Mouse (Mus musculus): Measurements from ENCODE around the gene Tenm2. TPM values are rescaled to one million over a fixed set of nuclear protein-coding genes. Genes with fewer than 3 reads are reported as not detected.

Gene Tenm2
- polyA plus RNA-seq, 1 experiment from 2014 or later, result 5.5 TPM

- no peaks in the 10 kb centered on the region for H3K36me3 ChIP-seq
- 78% methylated on average over 7 of the region's 7 CpGs for WGBS
- no peak for ATAC-seq (ENCODE audit: insufficient number of reproducible peaks, low FRiP score, low TSS enrichment, low read depth)
- H3K9me3 ChIP-seq (replicated peaks), result no peaks in the 10 kb centered on the region
- H3K9ac ChIP-seq, result no peak overlapping the region
- H3K27ac ChIP-seq (replicated peaks), result no peak overlapping the region
- no peak overlapping the region for H3K4me2 ChIP-seq (replicated peaks)
- no peak overlapping the region for H3K4me3 ChIP-seq (replicated peaks)
- H3K27me3 ChIP-seq, result no peaks in the 10 kb centered on the region
- H3K4me1 ChIP-seq, result 0 out of 2 replicates have a peak, but pooled peaks cover 3% of the 10 kb centered on the region
Observed at GRCm38 (mm10) chr11:36078391-36078790, 1157.4 kb downstream of the Tenm2 start.

- Histone ChIP-seq H3K9ac (no peak overlapping the region), H3K36me3 (no peaks in the 10 kb centered on the region), H3K4me2 (replicated peaks) (no peak overlapping the region), H3K27ac (replicated peaks) (no peak overlapping the region), H3K4me1 (0 out of 2 replicates have a peak, but pooled peaks cover 3% of the 10 kb centered on the region), H3K4me3 (replicated peaks) (no peak overlapping the region), H3K27me3 (no peaks in the 10 kb centered on the region), H3K9me3 (replicated peaks) (no peaks in the 10 kb centered on the region)
- ATAC-seq (ENCODE audit: insufficient number of reproducible peaks, low FRiP score, low TSS enrichment, low read depth), result no peak
- 57% methylated on average over 8 of the region's 8 CpGs for WGBS
Observed at GRCm38 (mm10) chr11:36074015-36074567, 1161.7 kb downstream of the Tenm2 start.

- H3K27ac ChIP-seq (replicated peaks), result no peak overlapping the region
- no peak overlapping the region for H3K9ac ChIP-seq
- H3K4me1 ChIP-seq, result 0 out of 2 replicates have a peak, but pooled peaks cover 3% of the 10 kb centered on the region
- WGBS, result 59% methylated on average over 8 of the region's 8 CpGs
- no peaks in the 10 kb centered on the region for H3K36me3 ChIP-seq
- no peaks in the 10 kb centered on the region for H3K9me3 ChIP-seq (replicated peaks)
- H3K4me2 ChIP-seq (replicated peaks), result no peak overlapping the region
- H3K4me3 ChIP-seq (replicated peaks), result no peak overlapping the region
- no peak for ATAC-seq (ENCODE audit: insufficient number of reproducible peaks, low FRiP score, low TSS enrichment, low read depth)
- no peaks in the 10 kb centered on the region for H3K27me3 ChIP-seq
Observed at GRCm38 (mm10) chr11:36073074-36073818, 1162.5 kb downstream of the Tenm2 start.

- Histone ChIP-seq H3K27me3 (no peaks in the 10 kb centered on the region), H3K4me2 (replicated peaks) (no peak overlapping the region), H3K9me3 (replicated peaks) (no peaks in the 10 kb centered on the region), H3K27ac (replicated peaks) (no peak overlapping the region), H3K4me3 (replicated peaks) (no peak overlapping the region), H3K36me3 (no peaks in the 10 kb centered on the region), H3K9ac (no peak overlapping the region), H3K4me1 (0 out of 2 replicates have a peak, but pooled peaks cover 3% of the 10 kb centered on the region)
- 83% methylated on average over 5 of the region's 5 CpGs for whole genome bisulfite sequencing
- ATAC-seq (ENCODE audit: insufficient number of reproducible peaks, low FRiP score, low TSS enrichment, low read depth), result no peak
Observed at GRCm38 (mm10) chr11:36072646-36073045, 1163.1 kb downstream of the Tenm2 start.

- no peak overlapping the region for H3K9ac ChIP-seq
- 37% methylated on average over 9 of the region's 9 CpGs for WGBS
- H3K4me3 ChIP-seq (replicated peaks), result no peak overlapping the region
Observed at GRCm38 (mm10) chr11:36072038-36072437, 1163.7 kb downstream of the Tenm2 start.

GRCm38 (mm10) chr11:36059325-36059843, 1176.4 kb downstream of the Tenm2 start:
- ATAC-seq (ENCODE audit: insufficient number of reproducible peaks, low FRiP score, low TSS enrichment, low read depth), result no peak
- no peaks in the 10 kb centered on the region for H3K27me3 ChIP-seq
- no peaks in the 10 kb centered on the region for H3K4me1 ChIP-seq
- no peaks in the 10 kb centered on the region for H3K36me3 ChIP-seq
- no peak overlapping the region for H3K4me3 ChIP-seq (replicated peaks)
- H3K27ac ChIP-seq (replicated peaks), result no peak overlapping the region
- no peaks in the 10 kb centered on the region for H3K9me3 ChIP-seq (replicated peaks)
- WGBS, result no CpG with 5 or more reads among the region's 1 CpGs
- H3K9ac ChIP-seq, result no peak overlapping the region
- H3K4me2 ChIP-seq (replicated peaks), result no peak overlapping the region

More at GRCm38 (mm10) chr11:36072038-36072437, 1163.7 kb downstream of the Tenm2 start:
- Histone ChIP-seq H3K4me1 (0 out of 2 replicates have a peak, but pooled peaks cover 3% of the 10 kb centered on the region), H3K27ac (replicated peaks) (no peak overlapping the region), H3K27me3 (no peaks in the 10 kb centered on the region), H3K36me3 (no peaks in the 10 kb centered on the region), H3K4me2 (replicated peaks) (no peak overlapping the region), H3K9me3 (replicated peaks) (no peaks in the 10 kb centered on the region)
- ATAC-seq (ENCODE audit: insufficient number of reproducible peaks, low FRiP score, low TSS enrichment, low read depth), result no peak

GRCm38 (mm10) chr11:36056525-36056924, 1179.2 kb downstream of the Tenm2 start:
- WGBS, result 65% methylated on average over 11 of the region's 11 CpGs
- no peak for ATAC-seq (ENCODE audit: insufficient number of reproducible peaks, low FRiP score, low TSS enrichment, low read depth)
- H3K4me1 ChIP-seq, result no peaks in the 10 kb centered on the region
- no peaks in the 10 kb centered on the region for H3K9me3 ChIP-seq (replicated peaks)
- H3K36me3 ChIP-seq, result no peaks in the 10 kb centered on the region
- no peak overlapping the region for H3K27ac ChIP-seq (replicated peaks)
- H3K27me3 ChIP-seq, result no peaks in the 10 kb centered on the region
- no peak overlapping the region for H3K4me2 ChIP-seq (replicated peaks)
- no peak overlapping the region for H3K9ac ChIP-seq
- H3K4me3 ChIP-seq (replicated peaks), result no peak overlapping the region

- no peaks in the 10 kb centered on the region for H3K9me3 ChIP-seq (replicated peaks)
- ATAC-seq (ENCODE audit: insufficient number of reproducible peaks, low FRiP score, low TSS enrichment, low read depth), result no peak
- H3K4me2 ChIP-seq (replicated peaks), result no peak overlapping the region
- no peak overlapping the region for H3K27ac ChIP-seq (replicated peaks)
- WGBS, result 78% methylated on average over 7 of the region's 7 CpGs
- H3K36me3 ChIP-seq, result no peaks in the 10 kb centered on the region
- H3K27me3 ChIP-seq, result no peaks in the 10 kb centered on the region
- no peak overlapping the region for H3K9ac ChIP-seq
- no peaks in the 10 kb centered on the region for H3K4me1 ChIP-seq
- H3K4me3 ChIP-seq (replicated peaks), result no peak overlapping the region
Observed at GRCm38 (mm10) chr11:36054323-36054722, 1181.4 kb downstream of the Tenm2 start.

- 61% methylated on average over 4 of the region's 4 CpGs for WGBS
Observed at GRCm38 (mm10) chr11:36053457-36053856, 1182.3 kb downstream of the Tenm2 start.

GRCm38 (mm10) chr11:36052598-36052997, 1183.2 kb downstream of the Tenm2 start:
- 43% methylated on average over 2 of the region's 2 CpGs for WGBS
- no peak overlapping the region for H3K27ac ChIP-seq (replicated peaks)
- no peak for ATAC-seq (ENCODE audit: insufficient number of reproducible peaks, low FRiP score, low TSS enrichment, low read depth)

More at GRCm38 (mm10) chr11:36053457-36053856, 1182.3 kb downstream of the Tenm2 start:
- no peak for ATAC-seq (ENCODE audit: insufficient number of reproducible peaks, low FRiP score, low TSS enrichment, low read depth)
- Histone ChIP-seq H3K36me3 (no peaks in the 10 kb centered on the region), H3K4me2 (replicated peaks) (no peak overlapping the region), H3K9ac (no peak overlapping the region), H3K4me3 (replicated peaks) (no peak overlapping the region), H3K27ac (replicated peaks) (no peak overlapping the region), H3K9me3 (replicated peaks) (no peaks in the 10 kb centered on the region), H3K4me1 (no peaks in the 10 kb centered on the region), H3K27me3 (no peaks in the 10 kb centered on the region)

GRCm38 (mm10) chr11:36052091-36052490, 1183.7 kb downstream of the Tenm2 start:
- ATAC-seq (ENCODE audit: insufficient number of reproducible peaks, low FRiP score, low TSS enrichment, low read depth), result no peak
- 89% methylated on average over 1 of the region's 1 CpGs for WGBS
- no peaks in the 10 kb centered on the region for H3K4me1 ChIP-seq
- no peaks in the 10 kb centered on the region for H3K27me3 ChIP-seq
- H3K4me2 ChIP-seq (replicated peaks), result no peak overlapping the region
- no peaks in the 10 kb centered on the region for H3K36me3 ChIP-seq
- H3K27ac ChIP-seq (replicated peaks), result no peak overlapping the region
- no peaks in the 10 kb centered on the region for H3K9me3 ChIP-seq (replicated peaks)
- no peak overlapping the region for H3K9ac ChIP-seq
- H3K4me3 ChIP-seq (replicated peaks), result no peak overlapping the region

More at GRCm38 (mm10) chr11:36052598-36052997, 1183.2 kb downstream of the Tenm2 start:
- Histone ChIP-seq H3K27me3 (no peaks in the 10 kb centered on the region), H3K4me1 (no peaks in the 10 kb centered on the region), H3K36me3 (no peaks in the 10 kb centered on the region), H3K4me2 (replicated peaks) (no peak overlapping the region), H3K4me3 (replicated peaks) (no peak overlapping the region), H3K9ac (no peak overlapping the region), H3K9me3 (replicated peaks) (no peaks in the 10 kb centered on the region)
